Mouse (Mus musculus) forebrain, embryonic 10.5 days (tissue): ENCODE data around the gene Myl7. TPM values are rescaled to one million over a fixed set of nuclear protein-coding genes. Genes with fewer than 3 reads are reported as not detected.

Source experiments
- DNase-seq: peaks from one replicate; pipeline ENCODE4 v3.0.0-alpha.2; 2017; ENCODE audit warnings: low spot score; ENCODE audit errors: extremely low spot score
- H3K27ac ChIP-seq: fragments of 300-500 bp; sonication (generic); 2 replicates; pipeline ENCODE4 v1.5.1; 2016; ENCODE audit warnings: mild to moderate bottlenecking
- H3K27me3 ChIP-seq: fragments of 300-500 bp; sonication (generic); 2 replicates; pipeline ENCODE4 v1.6.1; 2016; ENCODE audit warnings: mild to moderate bottlenecking; ENCODE audit not compliant: poor library complexity, severe bottlenecking
- H3K36me3 ChIP-seq: fragments of 300-500 bp; sonication (generic); replicated peaks from 2 replicates; pipeline ENCODE4 v1.6.1; 2016; ENCODE audit warnings: mild to moderate bottlenecking, moderate library complexity
- H3K4me1 ChIP-seq: fragments of 300-500 bp; sonication (generic); 2 replicates; pipeline ENCODE4 v1.6.1; 2016
- H3K4me3 ChIP-seq: fragments of 300-500 bp; sonication (generic); 2 replicates; pipeline ENCODE4 v1.5.1; 2016; ENCODE audit warnings: mild to moderate bottlenecking, moderate library complexity
- H3K9me3 ChIP-seq: fragments of 300-500 bp; sonication (generic); 2 replicates; pipeline ENCODE4 v1.6.1; 2016; ENCODE audit warnings: mild to moderate bottlenecking, moderate library complexity
- WGBS: fragments of 180-500 bp; shearing (Covaris S2); methylation state at CpG from one replicate; pipeline ENCODE4 v1.1.7; 2016; 5-methylcytosine and 5-hydroxymethylcytosine counted together
- polyA plus RNA-seq: library from polyadenylated mRNA; unstranded; fragments of >200 nt; fragmentation: Nextera tagmentation; extraction: Ambion mirVana; gene quantifications from 2 replicates; pipeline ENCODE4 v1.2.1, GENCODE M21; 2016

The Myl7 gene
- polyA plus RNA-seq, 1 experiment from 2014 or later, result 2.6 TPM

DNA sequence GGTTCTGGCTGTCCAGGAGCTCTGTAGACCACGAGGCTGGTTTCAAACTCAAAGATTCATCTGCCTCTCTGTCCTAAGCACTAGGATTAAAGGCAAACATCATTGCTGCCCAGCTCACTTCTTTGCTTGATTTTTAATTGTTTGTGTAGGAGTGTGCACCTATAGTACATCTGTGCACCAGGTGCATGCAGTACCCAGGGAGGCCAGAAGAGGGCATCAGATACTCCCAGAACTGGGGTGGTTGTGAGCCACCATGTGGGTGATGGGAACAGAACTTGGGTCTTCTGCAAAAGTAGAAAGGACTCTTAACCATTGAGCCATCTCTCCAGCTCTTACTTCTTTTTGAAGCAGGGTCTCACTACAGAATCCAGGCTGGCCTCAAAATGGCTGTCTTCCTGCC lies 39.9 kb downstream of the Myl7 start:
- H3K27ac ChIP-seq, result no peak overlapping the region
- DNase-seq, result no peak
- 76% methylated on average over 1 of the region's 1 CpGs for WGBS

DNA sequence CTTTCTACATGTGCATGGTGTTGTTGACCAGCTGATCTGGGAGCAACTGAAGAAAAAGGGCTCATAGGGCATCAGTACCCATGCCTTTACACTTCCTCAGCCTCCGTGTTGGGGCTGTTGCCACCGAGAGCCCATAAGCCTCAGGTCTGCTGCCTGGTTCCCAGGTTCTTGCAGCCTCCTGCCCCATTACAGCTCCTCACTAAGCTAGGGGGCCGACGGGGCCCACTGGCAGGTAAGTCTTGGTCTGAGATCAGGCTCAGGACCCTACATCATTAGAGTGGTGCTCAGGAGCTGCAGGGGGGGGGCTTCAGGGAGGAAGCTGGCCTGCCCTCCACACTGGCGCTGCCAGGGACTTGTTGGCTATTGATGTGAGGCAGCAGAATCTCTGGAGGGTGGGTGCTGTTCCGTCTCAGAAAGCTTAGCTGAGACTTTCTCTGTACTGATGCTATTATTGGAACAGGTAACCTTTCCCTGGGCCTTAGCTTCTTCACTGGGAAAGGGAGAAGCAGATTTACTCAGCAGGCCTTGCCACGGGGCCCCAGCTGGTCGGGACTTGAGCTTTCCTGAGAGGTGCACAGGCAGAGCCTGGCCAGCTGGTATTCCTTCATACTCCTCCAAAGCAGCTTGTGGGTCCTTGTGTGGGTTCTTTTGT lies 42.0 kb downstream of the Myl7 start:
- Histone ChIP-seq H3K4me1 (peaks cover 12% of the 10 kb centered on the region), H3K27me3 (peaks cover 23% of the 10 kb centered on the region), H3K9me3 (0 out of 2 replicates have a peak, but pooled peaks cover 6% of the 10 kb centered on the region), H3K27ac (no peak overlapping the region; the same call in 1 of the 2 replicates), H3K36me3 (no peaks in the 10 kb centered on the region), H3K4me3 (no peak overlapping the region)
- DNase-seq, result no peak
- WGBS, result 83% methylated on average over 8 of the region's 8 CpGs

More for the DNA sequence above, 39.9 kb downstream of the Myl7 start:
- Histone ChIP-seq H3K36me3 (no peaks in the 10 kb centered on the region), H3K9me3 (0 out of 2 replicates have a peak, but pooled peaks cover 6% of the 10 kb centered on the region), H3K27me3 (peaks cover 44% of the 10 kb centered on the region), H3K4me1 (peaks cover 30% of the 10 kb centered on the region), H3K4me3 (no peak overlapping the region)

DNA sequence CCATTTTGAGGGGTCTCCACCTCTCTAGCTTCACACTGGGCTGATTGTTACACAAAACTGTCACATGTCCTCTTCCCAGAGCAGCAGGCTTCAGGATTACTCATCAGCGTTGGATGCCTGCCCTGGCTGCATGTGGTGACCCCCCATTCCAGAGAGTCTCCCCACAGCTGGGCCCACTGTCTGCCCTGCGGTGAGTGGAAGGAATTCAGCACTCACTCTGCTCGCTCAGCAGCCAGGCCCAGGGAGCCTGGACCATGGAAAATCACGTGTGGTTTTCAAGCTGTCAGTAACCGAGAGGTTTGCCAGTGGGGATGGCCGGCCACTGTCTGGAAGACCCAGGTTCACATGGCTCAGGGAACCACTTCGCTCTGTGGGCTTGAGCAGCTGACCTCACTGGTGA lies 42.7 kb downstream of the Myl7 start:
- 54% methylated on average over 7 of the region's 7 CpGs for WGBS
- H3K27ac ChIP-seq, result 0 out of 2 replicates have a peak overlapping the region, but pooled peaks have one; percentile 48

DNA sequence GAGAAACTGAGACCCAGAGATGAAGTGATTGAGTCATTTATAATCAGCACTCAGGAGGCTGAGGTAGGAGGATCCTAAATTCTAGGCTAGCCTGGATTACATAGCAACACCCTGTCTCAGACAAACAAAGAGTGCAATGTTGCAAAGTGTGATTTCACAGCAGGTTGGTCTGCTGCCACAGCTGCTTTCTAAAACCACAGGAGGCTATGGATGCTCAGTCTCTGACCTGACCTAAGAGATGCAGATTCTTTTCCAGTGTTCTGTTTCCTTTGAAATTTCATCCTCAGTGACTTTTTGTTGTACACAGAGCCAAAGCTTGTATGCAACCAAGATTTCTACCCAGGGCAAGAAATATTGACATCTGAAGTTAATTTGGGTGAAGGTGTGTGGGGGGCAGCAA lies 43.1 kb downstream of the Myl7 start:
- Histone ChIP-seq H3K27me3 (peaks cover 11% of the 10 kb centered on the region), H3K36me3 (no peaks in the 10 kb centered on the region), H3K9me3 (0 out of 2 replicates have a peak, but pooled peaks cover 6% of the 10 kb centered on the region), H3K4me3 (no peak overlapping the region), H3K4me1 (peaks cover 7% of the 10 kb centered on the region), H3K27ac (no peak overlapping the region)
- no peak for DNase-seq

More for the DNA sequence above, 42.7 kb downstream of the Myl7 start:
- no peaks in the 10 kb centered on the region for H3K36me3 ChIP-seq
- H3K4me3 ChIP-seq, result no peak overlapping the region
- H3K9me3 ChIP-seq, result 0 out of 2 replicates have a peak, but pooled peaks cover 6% of the 10 kb centered on the region
- peaks cover 7% of the 10 kb centered on the region for H3K4me1 ChIP-seq
- DNase-seq, result no peak
- peaks cover 16% of the 10 kb centered on the region for H3K27me3 ChIP-seq

DNA sequence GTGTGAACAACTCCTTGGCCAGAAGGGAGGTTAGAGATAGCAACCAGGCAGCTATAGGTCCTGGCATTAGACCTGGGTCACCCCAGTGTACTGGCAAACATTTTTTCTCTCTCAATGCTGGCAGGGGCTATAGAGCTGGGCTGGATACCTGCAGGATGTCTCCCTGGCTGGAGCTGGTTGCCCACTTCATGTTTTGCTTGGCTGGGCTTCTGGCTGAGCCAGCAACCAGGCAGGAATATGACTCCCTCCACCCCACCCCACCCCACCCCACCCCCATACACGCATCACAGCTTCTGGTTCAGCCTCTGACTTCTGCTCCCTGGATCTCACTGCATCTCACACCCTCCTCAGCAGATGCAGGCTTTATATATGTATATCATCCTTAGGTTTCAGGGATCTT lies 46.3 kb downstream of the Myl7 start:
- H3K36me3 ChIP-seq, result no peaks in the 10 kb centered on the region
- H3K27ac ChIP-seq, result no peak overlapping the region
- H3K4me1 ChIP-seq, result peaks cover 7% of the 10 kb centered on the region
- no peak for DNase-seq
- no peak overlapping the region for H3K4me3 ChIP-seq
- no peaks in the 10 kb centered on the region for H3K27me3 ChIP-seq
- no peaks in the 10 kb centered on the region for H3K9me3 ChIP-seq
- WGBS, result 50% methylated on average over 1 of the region's 1 CpGs

DNA sequence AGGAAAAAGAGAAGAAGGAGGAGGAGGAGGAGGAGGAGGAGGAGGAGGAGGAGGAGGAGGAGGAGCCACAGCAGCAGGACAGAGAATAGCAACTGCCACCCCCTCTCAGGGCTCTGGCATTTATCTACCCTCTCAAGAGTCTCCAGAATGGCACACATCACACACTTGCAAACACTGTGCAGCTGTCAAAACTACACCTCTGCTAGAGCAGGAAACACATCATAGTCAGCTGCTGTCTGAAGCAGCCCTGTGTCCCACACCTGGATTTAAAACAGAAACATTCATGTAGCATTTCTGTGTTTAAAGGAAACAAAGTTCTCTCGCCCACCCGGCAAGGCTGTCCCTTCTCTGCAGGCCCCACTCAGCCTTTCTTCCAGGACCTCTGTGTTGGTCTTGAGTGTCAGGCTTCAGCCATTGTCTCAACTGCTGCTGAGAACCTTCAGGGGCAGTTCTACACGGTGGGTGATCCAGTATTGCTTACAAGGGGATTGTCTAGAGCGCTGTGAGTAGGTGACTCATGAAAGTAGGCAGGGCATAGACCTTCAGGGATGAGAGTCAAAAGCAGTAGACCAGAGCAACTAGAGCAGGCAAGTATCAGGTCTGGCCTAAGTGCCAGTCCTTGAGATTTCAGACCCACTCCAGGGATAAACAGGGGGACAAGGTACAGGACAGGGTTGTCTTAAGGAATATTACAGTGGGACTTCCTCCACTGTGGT lies 47.4 kb downstream of the Myl7 start:
- DNase-seq, result no peak
- Histone ChIP-seq H3K27me3 (no peaks in the 10 kb centered on the region), H3K36me3 (no peaks in the 10 kb centered on the region), H3K9me3 (no peaks in the 10 kb centered on the region), H3K4me3 (no peak overlapping the region), H3K27ac (no peak overlapping the region), H3K4me1 (peaks cover 7% of the 10 kb centered on the region)
- 59% methylated on average over 4 of the region's 4 CpGs for WGBS

DNA sequence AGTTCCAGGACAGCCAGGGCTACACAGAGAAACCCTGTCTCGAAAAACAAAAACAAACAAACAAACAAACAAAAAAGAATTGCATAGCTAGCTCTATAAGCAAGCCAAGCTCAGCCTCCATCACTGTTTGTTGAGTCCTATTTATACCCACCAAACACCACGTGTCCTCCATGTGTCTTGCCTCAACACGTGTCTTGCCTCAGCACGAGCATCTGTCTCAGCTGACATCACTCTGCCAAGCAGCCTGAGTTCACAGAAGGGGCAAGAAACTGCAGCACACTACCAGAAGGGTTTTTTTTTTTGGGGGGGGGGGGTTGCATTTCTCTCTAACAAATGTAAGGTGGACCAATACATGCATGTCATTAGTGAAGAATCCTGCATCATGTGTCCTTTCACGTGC lies 48.1 kb downstream of the Myl7 start:
- H3K27ac ChIP-seq, result no peak overlapping the region
- no peak for DNase-seq
- H3K4me3 ChIP-seq, result no peak overlapping the region
- H3K9me3 ChIP-seq, result no peaks in the 10 kb centered on the region
- no peaks in the 10 kb centered on the region for H3K4me1 ChIP-seq
- whole genome bisulfite sequencing, result 79% methylated on average over 5 of the region's 5 CpGs
- H3K36me3 ChIP-seq, result no peaks in the 10 kb centered on the region
- H3K27me3 ChIP-seq, result no peaks in the 10 kb centered on the region

DNA sequence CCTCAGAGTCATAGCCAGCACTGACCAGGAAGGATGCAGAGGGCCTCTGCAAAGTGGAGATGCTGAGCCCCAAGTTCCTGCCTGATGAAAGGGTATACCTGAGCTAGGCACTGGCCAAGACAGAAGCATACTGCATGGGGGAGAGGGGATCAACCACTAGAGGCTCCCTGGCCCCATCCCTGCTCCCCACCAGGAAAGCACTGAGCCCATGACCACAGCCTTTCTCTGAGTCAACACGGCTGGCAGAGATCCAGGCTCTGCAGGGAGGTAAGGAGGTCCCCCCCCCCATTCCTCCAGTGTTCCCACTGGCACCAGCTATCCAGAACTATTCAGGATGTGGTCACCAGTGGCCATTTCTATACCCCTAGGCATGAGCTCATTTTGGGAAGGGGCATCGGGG lies 49.3 kb downstream of the Myl7 start:
- WGBS, result 63% methylated on average over 2 of the region's 2 CpGs
- no peak overlapping the region for H3K27ac ChIP-seq

DNA sequence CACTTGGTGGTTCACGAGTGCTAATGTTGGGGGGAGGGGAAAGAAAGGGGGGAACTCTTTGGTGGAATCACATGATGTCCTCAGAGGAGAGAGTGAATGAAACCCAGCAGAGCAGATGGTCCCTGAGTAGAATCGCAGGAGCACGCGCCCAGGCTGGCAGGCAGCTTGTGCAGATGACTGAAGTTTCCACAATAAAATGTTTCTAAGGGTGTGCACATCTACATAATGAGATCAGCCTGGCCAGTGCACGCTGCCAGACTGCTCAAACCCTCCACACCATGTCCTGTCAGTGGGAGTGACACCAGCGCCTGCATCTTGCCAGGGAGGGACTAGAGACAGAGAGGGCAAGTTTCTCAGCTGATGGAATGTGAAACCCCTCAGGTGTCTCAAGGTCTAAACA lies 49.8 kb downstream of the Myl7 start:
- H3K27ac ChIP-seq, result no peak overlapping the region
- 79% methylated on average over 6 of the region's 6 CpGs for WGBS
- H3K36me3 ChIP-seq, result no peaks in the 10 kb centered on the region
- no peaks in the 10 kb centered on the region for H3K4me1 ChIP-seq
- no peaks in the 10 kb centered on the region for H3K9me3 ChIP-seq
- no peak overlapping the region for H3K4me3 ChIP-seq
- H3K27me3 ChIP-seq, result no peaks in the 10 kb centered on the region
- no peak for DNase-seq

More for the DNA sequence above, 49.3 kb downstream of the Myl7 start:
- H3K4me3 ChIP-seq, result no peak overlapping the region
- no peaks in the 10 kb centered on the region for H3K9me3 ChIP-seq
- H3K36me3 ChIP-seq, result no peaks in the 10 kb centered on the region
- no peak for DNase-seq
- H3K27me3 ChIP-seq, result no peaks in the 10 kb centered on the region
- H3K4me1 ChIP-seq, result no peaks in the 10 kb centered on the region

DNA sequence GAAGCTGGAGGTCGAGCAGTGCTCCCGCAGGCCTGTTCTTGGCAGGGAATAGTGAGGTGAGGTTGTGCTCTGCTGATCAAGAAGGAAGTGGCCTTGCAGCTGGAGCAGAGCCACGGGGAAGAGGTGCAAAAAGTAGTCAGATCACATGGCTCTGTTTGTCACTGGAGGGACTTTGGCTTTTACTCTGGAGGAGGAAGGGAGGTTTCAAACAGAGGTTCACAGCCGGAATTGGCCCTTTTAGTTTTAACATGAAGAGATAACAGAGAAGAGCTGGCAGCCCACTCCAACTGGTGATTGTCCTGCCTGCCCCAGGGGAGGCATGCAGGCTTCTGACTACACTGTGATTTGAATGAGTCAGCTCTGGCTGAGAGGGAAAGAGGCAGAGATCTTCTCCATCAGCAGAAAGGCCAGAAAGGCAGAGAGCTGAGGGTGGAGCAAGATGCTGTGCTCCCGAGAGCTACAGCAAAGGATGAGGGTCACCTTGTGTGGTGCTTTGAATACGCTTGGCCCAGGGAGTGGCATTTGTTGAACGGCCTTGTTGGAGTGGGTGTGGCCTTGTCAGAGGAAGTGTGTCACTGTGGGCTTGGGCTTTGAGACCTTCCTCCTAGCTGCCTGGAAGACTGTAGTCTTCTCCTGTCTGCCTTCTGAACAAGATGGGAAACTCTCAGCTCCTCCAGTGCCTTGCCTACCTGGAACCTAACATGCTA lies 51.8 kb downstream of the Myl7 start:
- no peak overlapping the region for H3K4me3 ChIP-seq
- no peak for DNase-seq
- no peak overlapping the region for H3K27ac ChIP-seq
- 84% methylated on average over 7 of the region's 7 CpGs for WGBS
- H3K9me3 ChIP-seq, result peaks cover 5% of the 10 kb centered on the region; the same call in 1 of the 2 replicates
- H3K4me1 ChIP-seq, result no peaks in the 10 kb centered on the region
- no peaks in the 10 kb centered on the region for H3K36me3 ChIP-seq
- H3K27me3 ChIP-seq, result no peaks in the 10 kb centered on the region
